Mouse (Mus musculus) bone marrow macrophage, adult 2 months (primary cell): Measurements from ENCODE around the gene Htr7. TPM values are rescaled to one million over a fixed set of nuclear protein-coding genes. Genes with fewer than 3 reads are reported as not detected.

Source experiments
- H3K27ac ChIP-seq: 2 replicates; pipeline ENCODE4 v1.5.1; 2012; ENCODE audit warnings: low read depth, low read length; ENCODE audit not compliant: insufficient read depth
- H3K4me1 ChIP-seq: 2 replicates; pipeline ENCODE4 v1.6.1; 2012; ENCODE audit warnings: low read length; ENCODE audit not compliant: control insufficient read depth, insufficient read depth
- H3K4me3 ChIP-seq: 2 replicates; pipeline ENCODE4 v1.5.1; 2012; ENCODE audit warnings: mild to moderate bottlenecking, low read length, moderate library complexity; ENCODE audit not compliant: insufficient read depth
- CTCF ChIP-seq: IDR thresholded peaks from 2 replicates; pipeline ENCODE4 v1.5.1; 2012; ENCODE audit warnings: low read depth, mild to moderate bottlenecking, low read length, moderate library complexity
- POLR2A ChIP-seq: IDR thresholded peaks from 2 replicates; pipeline ENCODE4 v1.6.1; 2012; ENCODE audit warnings: mild to moderate bottlenecking, low read depth, low read length, borderline replicate concordance
- polyA plus RNA-seq: library from polyadenylated mRNA; stranded (reverse); fragments of >200 nt; gene quantifications from 2 replicates; pipeline ENCODE4 v1.2.4, GENCODE M21; 2012; ENCODE audit not compliant: missing spikeins, insufficient read depth, insufficient read length

Gene Htr7
- polyA plus RNA-seq, 1 experiment: not detected

GRCm38 (mm10) chr19:35987461-35987860, 69.8 kb downstream of the Htr7 start:
- no peak for TF ChIP-seq CTCF
- no peak for TF ChIP-seq POLR2A

GRCm38 (mm10) chr19:35974681-35975080, 82.6 kb downstream of the Htr7 start:
- Histone ChIP-seq H3K27ac (no peak overlapping the region), H3K4me3 (no peak overlapping the region), H3K4me1 (no peaks in the 10 kb centered on the region)
- no peak for TF ChIP-seq POLR2A
- no peak for TF ChIP-seq CTCF

More at GRCm38 (mm10) chr19:35987461-35987860, 69.8 kb downstream of the Htr7 start:
- Histone ChIP-seq H3K27ac (no peak overlapping the region), H3K4me3 (no peak overlapping the region), H3K4me1 (no peaks in the 10 kb centered on the region)

DNA sequence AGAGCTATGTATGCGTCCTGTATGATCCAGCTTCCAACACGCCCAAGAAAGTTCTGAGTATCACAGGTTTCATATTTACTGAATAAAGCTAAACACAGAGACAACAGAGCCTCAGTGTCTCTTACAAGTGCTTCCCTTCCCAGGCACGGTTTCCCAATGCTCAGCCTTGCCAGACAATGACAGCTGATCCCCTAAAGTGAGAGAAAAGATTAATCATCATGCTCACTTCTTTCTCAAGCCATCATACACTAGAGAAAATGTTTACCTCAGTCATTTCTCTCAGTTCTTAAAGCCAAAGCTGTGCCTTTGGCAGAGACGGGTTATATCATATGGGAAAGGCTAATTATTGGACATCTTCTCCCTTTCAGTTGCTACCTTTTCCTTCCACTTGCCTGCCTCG, 99.7 kb downstream of the Htr7 start:
- no peak for TF ChIP-seq CTCF
- no peak for TF ChIP-seq POLR2A
- Histone ChIP-seq H3K4me1 (no peaks in the 10 kb centered on the region), H3K4me3 (no peak overlapping the region), H3K27ac (no peak overlapping the region)

- TF ChIP-seq POLR2A (no peak), CTCF (no peak)
- Histone ChIP-seq H3K4me3 (no peak overlapping the region), H3K4me1 (no peaks in the 10 kb centered on the region), H3K27ac (no peak overlapping the region)
Observed at GRCm38 (mm10) chr19:35955698-35956097, 101.6 kb downstream of the Htr7 start.

DNA sequence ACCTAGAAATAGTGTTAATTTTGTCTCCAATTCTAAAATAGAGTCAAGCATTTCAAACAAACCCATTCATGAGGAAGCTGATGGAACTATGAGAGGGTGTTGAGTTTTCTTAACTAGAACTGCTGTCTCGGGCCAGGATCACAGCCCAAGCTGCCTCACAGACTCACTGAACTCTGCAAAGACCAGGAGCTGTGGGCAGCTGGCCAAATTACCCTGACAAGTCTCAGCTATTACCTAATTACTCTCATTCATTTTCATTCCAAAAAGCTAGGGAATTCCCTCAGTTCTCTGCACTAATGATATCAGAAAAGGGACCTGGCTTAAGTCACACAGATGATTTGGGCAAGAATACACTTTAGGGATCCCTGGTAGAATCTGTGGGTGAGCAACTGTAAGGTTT, 107.4 kb downstream of the Htr7 start:
- no peak for TF ChIP-seq CTCF
- no peak for TF ChIP-seq POLR2A
- Histone ChIP-seq H3K27ac (no peak overlapping the region), H3K4me1 (no peaks in the 10 kb centered on the region), H3K4me3 (no peak overlapping the region)

GRCm38 (mm10) chr19:35924961-35925495, 132.3 kb downstream of the Htr7 start:
- H3K4me1 ChIP-seq: no peaks in the 10 kb centered on the region
- no peak overlapping the region for H3K4me3 ChIP-seq
- H3K27ac ChIP-seq: no peak overlapping the region
- no peak for TF ChIP-seq CTCF
- TF ChIP-seq POLR2A: no peak

- no peak overlapping the region for H3K4me3 ChIP-seq
- no peaks in the 10 kb centered on the region for H3K4me1 ChIP-seq
- TF ChIP-seq CTCF: no peak
- TF ChIP-seq POLR2A: no peak
- H3K27ac ChIP-seq: no peak overlapping the region
Observed at GRCm38 (mm10) chr19:35924418-35924817, 132.9 kb downstream of the Htr7 start.

Other genes with a start within 250 kb of the Htr7 start
- 22.6 and 37.1 TPM in 2 replicates for gene Rpp30, start 26.2 kb upstream of the Htr7 start, polyA plus RNA-seq
- not detected in 2 replicates for gene Ankrd1, start 62.6 kb upstream of the Htr7 start, polyA plus RNA-seq